8 mouse cellular contexts compared by ENCODE assay signal in the genomic region with DNA sequence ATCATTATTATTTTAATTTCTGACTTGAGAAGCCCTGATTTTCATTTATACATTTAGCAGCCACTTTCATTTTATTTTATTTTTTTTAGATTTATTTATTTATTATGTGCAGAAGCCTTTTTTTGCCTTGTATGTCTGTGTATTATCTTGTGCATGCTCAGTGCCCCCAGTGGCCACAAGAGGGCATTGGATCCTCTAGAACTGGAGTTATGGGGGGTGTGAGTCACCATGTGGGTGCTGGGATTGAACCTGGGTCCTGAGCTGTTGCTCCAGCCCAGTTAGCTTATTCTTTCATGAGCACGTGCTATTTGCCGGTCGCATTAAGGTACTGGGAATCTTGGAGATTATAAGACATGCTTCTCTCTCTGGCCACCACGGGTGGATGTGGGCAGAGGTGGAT.
DNase-seq lines count a peak whose midpoint lies in the region; ATAC-seq and TF ChIP-seq lines count a peak whose summit lies in the region.
"Had no signal": no experiment of that assay in that cellular context is flagged by ENCODE, and none has a peak within 500 bp of the region (broad histone marks: within the 10 kb centered on the region; RNA-seq: fewer than 3 reads in every experiment).

No protein-coding gene starts in this region.

- H3K27ac ChIP-seq in kidney, embryonic 14.5 days (ENCODE audit: low read depth, low read length) = no peak overlapping the region
- H3K27ac ChIP-seq in MEL (ENCODE audit: control insufficient read depth, low read depth, low read length) = no peak overlapping the region

- 0 out of 4 replicates have a peak, but pooled peaks of 1 of the 2 experiments have one; percentile 17 for TF ChIP-seq EP300 in MEL (IDR thresholded peaks at IDR 0.05; ENCODE audit: low read depth in 1 of 2, low read length in 2 of 2)

- WGBS in kidney, embryonic 14.5 days = 93% methylated on average over 4 of the region's 4 CpGs

- ATAC-seq in kidney, embryonic 14.5 days (ENCODE audit: low FRiP score, low TSS enrichment) = no peak

- no peak overlapping the region for H3K4me3 ChIP-seq in kidney, embryonic 14.5 days (ENCODE audit: low read length)
- no peak overlapping the region for H3K4me3 ChIP-seq in MEL (ENCODE audit: control insufficient read depth in 1 of 2, insufficient read depth in 1 of 2, low read depth in 2 of 2, low read length in 2 of 2)

- H3K9me3 ChIP-seq in kidney, embryonic 14.5 days (ENCODE audit: control insufficient read depth, low read length) = no peaks in the 10 kb centered on the region
- no peaks in the 10 kb centered on the region for H3K9me3 ChIP-seq in MEL (replicated peaks; ENCODE audit: insufficient read depth, low read length)

- peaks cover 3% of the 10 kb centered on the region; the same call in 1 of the 2 replicates for H3K79me2 ChIP-seq in MEL (ENCODE audit: control insufficient read depth, insufficient read depth, low read length, poor library complexity)

- H3K4me1 ChIP-seq in kidney, embryonic 14.5 days (ENCODE audit: control insufficient read depth, insufficient read depth, low read length) = peaks cover 46% of the 10 kb centered on the region
- H3K4me1 ChIP-seq in MEL (ENCODE audit: control insufficient read depth in 1 of 2, insufficient read depth in 2 of 2, low read length in 2 of 2) = peaks cover 6 to 39% of the 10 kb centered on the region in 2 experiments

- no peak overlapping the region for H3K4me2 ChIP-seq in kidney, embryonic 14.5 days (replicated peaks; ENCODE audit: low read depth, low read length)

- TF ChIP-seq RAD21 in MEL (IDR thresholded peaks at IDR 0.05; ENCODE audit: low read depth, low read length) = peak; percentile 81

- H3K9ac ChIP-seq in kidney, embryonic 14.5 days (ENCODE audit: low read depth, low read length) = no peak overlapping the region
- H3K9ac ChIP-seq in MEL (ENCODE audit: control insufficient read depth, low read depth, low read length, poor library complexity, severe bottlenecking) = no peak overlapping the region

- H3K36me3 ChIP-seq in kidney, embryonic 14.5 days (ENCODE audit: control insufficient read depth, insufficient read depth, low read length) = peaks cover 4% of the 10 kb centered on the region; the same call in 1 of the 2 replicates
- H3K36me3 ChIP-seq in MEL (ENCODE audit: control insufficient read depth in 1 of 2, insufficient read depth in 2 of 2, low read length in 2 of 2) = peaks cover 0 to 38% of the 10 kb centered on the region in 2 experiments; a peak in 2 of 4 replicates

- TF ChIP-seq POLR2A in MEL (IDR thresholded peaks at IDR 0.05; ENCODE audit: control insufficient read depth in 1 of 2, insufficient read depth in 1 of 2, low read depth in 1 of 2, low read length in 2 of 2, poor library complexity in 1 of 2) = no peak

- no peaks in the 10 kb centered on the region for H3K27me3 ChIP-seq in kidney, embryonic 14.5 days (ENCODE audit: control insufficient read depth, insufficient read depth, low read length)
- no peaks in the 10 kb centered on the region for H3K27me3 ChIP-seq in MEL (ENCODE audit: control insufficient read depth in 1 of 2, insufficient read depth in 2 of 2, low read length in 2 of 2)

- DNase-seq in kidney, adult 9 months = peak; percentile 34
- DNase-seq in CD4-positive helper T cell, adult 2 months (ENCODE audit: low read depth, low spot score) = peak; percentile 41
- peak; percentile 75 for DNase-seq in MEL (ENCODE audit: low read depth, low spot score)
- DNase-seq in lung, postnatal 10 days = peak; percentile 62
- no peak for DNase-seq in frontal cortex, postnatal 10 days (ENCODE audit: low spot score in 2 of 2)
- no peak for DNase-seq in gastrocnemius, postnatal 25 days
- DNase-seq: kidney, adult 18-20 months had no signal

- peak; percentile 69 to 82 (median 76) for TF ChIP-seq CTCF in MEL (IDR thresholded peaks at IDR 0.05 in 2 of 3, conservative IDR thresholded peaks at IDR 0.05 in 1 of 3; ENCODE audit: control insufficient read depth in 1 of 3, insufficient read depth in 1 of 3, low read depth in 2 of 3, low read length in 3 of 3, poor library complexity in 1 of 3, severe bottlenecking in 1 of 3)

TF ChIP-seq in MEL, 35 proteins besides CTCF, POLR2A, EP300 and RAD21:
- TF ChIP-seq E2F4 (IDR thresholded peaks at IDR 0.05; ENCODE audit: borderline replicate concordance, low read depth, low read length) (no peak), CHD2 (IDR thresholded peaks at IDR 0.05; ENCODE audit: low read length) (no peak), NELFE (IDR thresholded peaks at IDR 0.05; ENCODE audit: low read depth, low read length) (no peak), MAX (IDR thresholded peaks at IDR 0.05; ENCODE audit: low read length) (peak; percentile 64), MAZ (IDR thresholded peaks at IDR 0.05; ENCODE audit: low read depth, low read length) (0 out of 2 replicates have a peak, but pooled peaks have one; percentile 50), TBP (IDR thresholded peaks at IDR 0.05; ENCODE audit: low read depth, low read length) (no peak), HCFC1 (IDR thresholded peaks at IDR 0.05; ENCODE audit: low read depth, low read length) (0 out of 2 replicates have a peak, but pooled peaks have one; percentile 15), ZMIZ1 (IDR thresholded peaks at IDR 0.05; ENCODE audit: low read depth, low read length) (no peak), KAT2A (conservative IDR thresholded peaks at IDR 0.05; ENCODE audit: low read depth, low read length) (no peak), ELF1 (IDR thresholded peaks at IDR 0.05; ENCODE audit: low read depth, low read length) (no peak), NRF1 (IDR thresholded peaks at IDR 0.05; ENCODE audit: insufficient read depth, low read depth, low read length, poor library complexity, severe bottlenecking) (no peak), RCOR1 (IDR thresholded peaks at IDR 0.05; ENCODE audit: low read depth, low read length) (no peak), CHD1 (IDR thresholded peaks at IDR 0.05; ENCODE audit: low read depth, low read length) (no peak), UBTF (IDR thresholded peaks at IDR 0.05; ENCODE audit: borderline replicate concordance, insufficient read depth, low read depth, low read length) (no peak), SIN3A (IDR thresholded peaks at IDR 0.05; ENCODE audit: low read length) (peak; percentile 42; the same call in 1 of the 2 replicates), MYB (IDR thresholded peaks at IDR 0.05; ENCODE audit: low read depth, low read length) (no peak), USF2 (IDR thresholded peaks at IDR 0.05; ENCODE audit: borderline replicate concordance in 1 of 2, insufficient read depth in 1 of 2, low read depth in 1 of 2, low read length in 2 of 2) (no peak), MEF2A (IDR thresholded peaks at IDR 0.05; ENCODE audit: extremely low read depth, insufficient replicate concordance, low read depth, low read length, poor library complexity, severe bottlenecking) (no peak), ZKSCAN1 (IDR thresholded peaks at IDR 0.05; ENCODE audit: low read depth, low read length) (no peak), POLR2AphosphoS5 (IDR thresholded peaks at IDR 0.05; ENCODE audit: borderline replicate concordance, low read depth, low read length) (no peak), ZC3H11A (IDR thresholded peaks at IDR 0.05; ENCODE audit: low read depth, low read length) (peak; percentile 67), USF1 (IDR thresholded peaks at IDR 0.05; ENCODE audit: low read depth, low read length) (no peak), TCF12 (IDR thresholded peaks at IDR 0.05; ENCODE audit: low read depth, low read length) (no peak), TAL1 (IDR thresholded peaks at IDR 0.05; ENCODE audit: low read length) (no peak), SMC3 (IDR thresholded peaks at IDR 0.05; ENCODE audit: low read depth, low read length) (peak; percentile 87), POLR2AphosphoS2 (IDR thresholded peaks at IDR 0.05; ENCODE audit: low read length) (no peak), ZNF384 (IDR thresholded peaks at IDR 0.05; ENCODE audit: low read depth, low read length) (peak; percentile 47; the same call in 1 of the 2 replicates), MXI1 (IDR thresholded peaks at IDR 0.05; ENCODE audit: low read depth, low read length) (peak; percentile 53; the same call in 1 of the 2 replicates), GATA1 (IDR thresholded peaks at IDR 0.05; ENCODE audit: low read depth, low read length) (no peak), JUND (IDR thresholded peaks at IDR 0.05; ENCODE audit: low read depth, low read length) (peak; percentile 68; the same call in 1 of the 2 replicates), BHLHE40 (IDR thresholded peaks at IDR 0.05; ENCODE audit: borderline replicate concordance, low read depth, low read length) (no peak), MYC (IDR thresholded peaks at IDR 0.05; ENCODE audit: low read depth, low read length) (peak; percentile 66; the same call in 1 of the 2 replicates), MAFK (IDR thresholded peaks at IDR 0.05; ENCODE audit: borderline replicate concordance, low read depth, low read length) (no peak), GABPA (IDR thresholded peaks at IDR 0.05; ENCODE audit: low read depth, low read length) (no peak), ETS1 (IDR thresholded peaks at IDR 0.05; ENCODE audit: low read depth, low read length) (no peak)

Comparison
In these comparisons a context has a peak if more than half of its experiments do, and no peak if none do; other contexts are left out.
1. DNase-seq: peak in kidney, adult 9 months (single experiment), CD4-positive helper T cell, adult 2 months (single experiment), MEL (single experiment) and lung, postnatal 10 days (single experiment); none in frontal cortex, postnatal 10 days (0 of 2) and gastrocnemius, postnatal 25 days (single experiment).